Mouse (Mus musculus): Measurements from ENCODE around the gene Bcor. TPM values are rescaled to one million over a fixed set of nuclear protein-coding genes. Genes with fewer than 3 reads are reported as not detected.

The Bcor gene
- total and polyA plus RNA-seq, 3 experiments, result 44.6 to 88.7 (median 61.6) TPM

GRCm38 (mm10) chrX:12081741-12082155 lies 78.4 kb downstream of the Bcor start:
- no peak overlapping the region for H3K9ac ChIP-seq (ENCODE audit: control insufficient read depth, low read depth, low read length, poor library complexity, severe bottlenecking)
- TF ChIP-seq ZMIZ1 (IDR thresholded peaks at IDR 0.05; ENCODE audit: low read depth, low read length) (no peak), SMC3 (IDR thresholded peaks at IDR 0.05; ENCODE audit: low read depth, low read length) (no peak), JUND (IDR thresholded peaks at IDR 0.05; ENCODE audit: low read depth, low read length) (no peak), TBP (IDR thresholded peaks at IDR 0.05; ENCODE audit: low read depth, low read length) (no peak), HCFC1 (IDR thresholded peaks at IDR 0.05; ENCODE audit: low read depth, low read length) (no peak), NRF1 (IDR thresholded peaks at IDR 0.05; ENCODE audit: insufficient read depth, low read depth, low read length, poor library complexity, severe bottlenecking) (no peak), RCOR1 (IDR thresholded peaks at IDR 0.05; ENCODE audit: low read depth, low read length) (no peak), POLR2AphosphoS2 (IDR thresholded peaks at IDR 0.05; ENCODE audit: low read length) (no peak)
- H3K27ac ChIP-seq (ENCODE audit: control insufficient read depth, low read depth, low read length), result no peak overlapping the region
- H3K27me3 ChIP-seq (ENCODE audit: control insufficient read depth in 1 of 2, insufficient read depth in 2 of 2, low read length in 2 of 2), result no peaks in the 10 kb centered on the region
- no peak for DNase-seq (ENCODE audit: low read depth, low spot score)
- no peak overlapping the region for H3K4me3 ChIP-seq (ENCODE audit: control insufficient read depth in 1 of 2, insufficient read depth in 1 of 2, low read depth in 2 of 2, low read length in 2 of 2)
- H3K79me2 ChIP-seq (ENCODE audit: control insufficient read depth, insufficient read depth, low read length, poor library complexity), result peaks cover 45% of the 10 kb centered on the region
- H3K4me1 ChIP-seq (ENCODE audit: control insufficient read depth in 1 of 2, insufficient read depth in 2 of 2, low read length in 2 of 2), result peaks cover 4 to 22% of the 10 kb centered on the region in 2 experiments; a peak in 3 of 4 replicates
- H3K9me3 ChIP-seq (replicated peaks; ENCODE audit: insufficient read depth, low read length), result no peaks in the 10 kb centered on the region
- peaks cover 0 to 22% of the 10 kb centered on the region in 2 experiments; a peak in 2 of 4 replicates for H3K36me3 ChIP-seq (ENCODE audit: control insufficient read depth in 1 of 2, insufficient read depth in 2 of 2, low read length in 2 of 2)

- Histone ChIP-seq H3K4me3 (ENCODE audit: control insufficient read depth in 1 of 2, insufficient read depth in 1 of 2, low read depth in 2 of 2, low read length in 2 of 2) (no peak overlapping the region), H3K79me2 (ENCODE audit: control insufficient read depth, insufficient read depth, low read length, poor library complexity) (peaks cover 50% of the 10 kb centered on the region), H3K36me3 (ENCODE audit: control insufficient read depth in 1 of 2, insufficient read depth in 2 of 2, low read length in 2 of 2) (peaks cover 0 to 24% of the 10 kb centered on the region in 2 experiments; a peak in 2 of 4 replicates), H3K9ac (ENCODE audit: control insufficient read depth, low read depth, low read length, poor library complexity, severe bottlenecking) (no peak overlapping the region), H3K27ac (ENCODE audit: control insufficient read depth, low read depth, low read length) (no peak overlapping the region), H3K4me1 (ENCODE audit: control insufficient read depth in 1 of 2, insufficient read depth in 2 of 2, low read length in 2 of 2) (peaks cover 4 to 28% of the 10 kb centered on the region in 2 experiments; a peak in 3 of 4 replicates), H3K9me3 (replicated peaks; ENCODE audit: insufficient read depth, low read length) (no peaks in the 10 kb centered on the region), H3K27me3 (ENCODE audit: control insufficient read depth in 1 of 2, insufficient read depth in 2 of 2, low read length in 2 of 2) (no peaks in the 10 kb centered on the region)
- TF ChIP-seq ZC3H11A (IDR thresholded peaks at IDR 0.05; ENCODE audit: low read depth, low read length) (no peak), BHLHE40 (IDR thresholded peaks at IDR 0.05; ENCODE audit: borderline replicate concordance, low read depth, low read length) (no peak), MAZ (IDR thresholded peaks at IDR 0.05; ENCODE audit: low read depth, low read length) (no peak), E2F4 (IDR thresholded peaks at IDR 0.05; ENCODE audit: borderline replicate concordance, low read depth, low read length) (no peak), ELF1 (IDR thresholded peaks at IDR 0.05; ENCODE audit: low read depth, low read length) (no peak)
- DNase-seq (ENCODE audit: low read depth, low spot score), result peak; percentile 36
These were observed 79.0 kb downstream of the Bcor start for GRCm38 (mm10) chrX:12080904-12081740.
